Mouse (Mus musculus) forebrain, embryonic 16.5 days (tissue): ENCODE measurements around the gene Espnl. TPM values are rescaled to one million over a fixed set of nuclear protein-coding genes. Genes with fewer than 3 reads are reported as not detected.

Source experiments
- ATAC-seq: fragments of 200-750 bp; cut with Nextera tagmentation; 2 replicates; pipeline ENCODE4 v1.8.0; 2017; ENCODE audit warnings: mild to moderate bottlenecking, moderate library complexity
- H3K27ac ChIP-seq: fragments of 300-500 bp; sonication (generic); 2 replicates; pipeline ENCODE4 v1.5.1; 2014; ENCODE audit warnings: low read length, control low read depth
- H3K27me3 ChIP-seq: fragments of 300-500 bp; sonication (generic); replicated peaks from 2 replicates; pipeline ENCODE4 v1.6.1; 2014; ENCODE audit warnings: low read length; ENCODE audit not compliant: control insufficient read depth, insufficient read depth
- H3K36me3 ChIP-seq: fragments of 300-500 bp; sonication (generic); 2 replicates; pipeline ENCODE4 v1.6.1; 2014; ENCODE audit not compliant: control insufficient read depth, insufficient read depth
- H3K4me1 ChIP-seq: fragments of 300-500 bp; sonication (generic); replicated peaks from 2 replicates; pipeline ENCODE4 v1.6.1; 2014; ENCODE audit warnings: low read length; ENCODE audit not compliant: control insufficient read depth, insufficient read depth
- H3K4me2 ChIP-seq: fragments of 300-500 bp; sonication (generic); 2 replicates; pipeline ENCODE4 v1.6.1; 2014; ENCODE audit warnings: mild to moderate bottlenecking, low read length, control low read depth
- H3K4me3 ChIP-seq: fragments of 300-500 bp; sonication (generic); replicated peaks from 2 replicates; pipeline ENCODE4 v1.5.1; 2014; ENCODE audit warnings: mild to moderate bottlenecking, low read length, control low read depth
- H3K9ac ChIP-seq: fragments of 300-500 bp; sonication (generic); replicated peaks from 2 replicates; pipeline ENCODE4 v1.6.1; 2014; ENCODE audit warnings: low read depth, low read length, control low read depth
- H3K9me3 ChIP-seq: fragments of 300-500 bp; sonication (generic); 2 replicates; pipeline ENCODE4 v1.6.1; 2016; ENCODE audit warnings: low read length; ENCODE audit not compliant: control insufficient read depth
- WGBS: fragments of 180-500 bp; shearing (Covaris S2); extraction: QIAGEN DNeasy Blood & Tissue Kit; methylation state at CpG from one replicate; pipeline ENCODE4 v1.1.7; 2014; 5-methylcytosine and 5-hydroxymethylcytosine counted together
- polyA plus RNA-seq: library from polyadenylated mRNA; unstranded; fragments of >200 nt; fragmentation: Nextera tagmentation; extraction: Ambion mirVana; gene quantifications from 2 replicates; pipeline ENCODE4 v1.2.1, GENCODE M21; 2015

Espnl gene
- polyA plus RNA-seq, 1 experiment from 2014 or later: 0.08 TPM

DNA sequence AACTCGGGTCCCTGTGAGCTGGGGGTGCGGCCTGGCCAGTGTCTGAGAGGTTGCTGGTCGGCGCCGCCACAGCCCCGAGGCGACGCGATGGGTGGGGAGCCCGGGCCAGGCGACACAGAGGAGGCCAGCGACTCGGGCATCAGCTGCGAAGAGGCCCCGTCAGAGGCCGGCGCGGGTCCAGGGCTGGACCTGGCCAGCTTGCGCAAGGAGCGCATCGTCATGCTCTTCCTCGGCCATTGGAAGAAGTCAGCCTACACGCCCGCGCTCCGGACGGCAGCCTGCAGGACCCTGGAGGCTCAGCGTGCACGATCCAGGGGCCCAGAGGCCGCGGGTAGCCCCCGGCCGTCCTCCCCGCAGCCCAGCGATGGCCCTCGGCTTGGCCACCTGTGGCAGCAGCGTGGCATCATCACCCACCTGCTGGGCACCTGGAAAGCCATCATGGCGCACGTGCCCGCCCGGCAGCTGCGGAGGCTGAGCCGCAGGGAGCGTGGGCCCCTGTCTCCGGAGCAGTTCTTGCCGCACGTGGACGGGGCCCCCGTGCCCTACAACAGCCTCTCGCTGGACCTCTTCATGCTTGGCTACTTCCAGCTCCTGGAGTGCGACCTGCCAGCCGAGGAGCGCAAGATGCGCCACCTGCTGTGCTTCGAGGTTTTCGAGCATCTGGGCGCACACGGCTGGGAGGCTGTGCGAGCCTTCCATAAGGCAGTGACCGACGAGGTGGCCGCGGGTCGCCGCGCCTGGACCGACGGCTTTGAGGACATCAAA lies 23.2 kb downstream of the Espnl start:
- peak overlapping the region; percentile 32 for H3K4me3 ChIP-seq
- WGBS: 4% methylated on average over 68 of the region's 68 CpGs
- H3K4me2 ChIP-seq: peak overlapping the region; percentile 48
- H3K27me3 ChIP-seq: peaks cover 34% of the 10 kb centered on the region
- peaks cover 8% of the 10 kb centered on the region for H3K4me1 ChIP-seq
- no peaks in the 10 kb centered on the region for H3K36me3 ChIP-seq
- H3K27ac ChIP-seq: no peak overlapping the region
- no peak for ATAC-seq
- H3K9ac ChIP-seq: peak overlapping the region; percentile 35
- no peaks in the 10 kb centered on the region for H3K9me3 ChIP-seq

DNA sequence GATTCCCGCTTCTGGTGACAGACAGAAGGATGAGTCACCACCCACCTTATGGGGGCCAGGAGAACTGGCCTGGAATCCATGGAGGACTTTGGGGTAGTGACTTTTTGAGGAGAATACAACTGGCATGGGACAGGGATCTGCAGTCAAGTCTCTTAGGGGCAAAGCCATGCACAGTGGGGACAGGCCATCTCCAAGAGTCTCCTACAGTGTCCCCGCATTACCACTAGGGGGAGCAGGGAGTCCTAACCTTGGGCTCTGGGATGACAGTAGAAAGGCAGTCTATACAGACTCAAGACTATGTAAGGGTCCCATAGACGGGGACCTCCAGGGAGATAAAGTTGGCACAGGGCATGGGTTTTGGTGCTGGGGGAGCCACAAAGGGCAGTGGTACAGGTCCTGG lies 25.0 kb downstream of the Espnl start:
- 35% methylated on average over 3 of the region's 3 CpGs for WGBS
- no peak overlapping the region for H3K27ac ChIP-seq
- peaks cover 8% of the 10 kb centered on the region for H3K4me1 ChIP-seq
- peak; percentile 79 for ATAC-seq
- no peak overlapping the region for H3K4me2 ChIP-seq
- H3K9me3 ChIP-seq: no peaks in the 10 kb centered on the region
- peaks cover 34% of the 10 kb centered on the region for H3K27me3 ChIP-seq
- H3K4me3 ChIP-seq: no peak overlapping the region
- no peak overlapping the region for H3K9ac ChIP-seq
- no peaks in the 10 kb centered on the region for H3K36me3 ChIP-seq

DNA sequence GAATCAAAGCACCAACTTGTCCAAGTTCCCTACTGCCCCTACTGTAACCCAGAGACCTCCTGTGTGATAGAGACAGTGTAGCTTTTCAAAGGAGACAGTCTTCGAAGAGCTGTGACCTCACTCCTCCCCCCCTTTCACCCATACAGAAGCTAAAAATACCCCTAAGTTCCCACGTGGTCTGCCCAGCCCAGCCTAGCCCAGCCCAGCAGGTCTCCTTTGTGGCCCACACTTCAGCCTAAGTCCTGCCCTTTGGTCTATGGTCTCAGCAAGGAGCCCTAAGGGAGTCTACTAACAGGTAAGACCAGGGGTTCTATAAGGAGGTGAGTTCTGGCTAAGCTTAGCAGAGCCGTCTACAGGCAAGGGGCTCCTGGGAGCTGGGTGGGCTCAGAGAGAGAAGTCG lies 29.0 kb downstream of the Espnl start, which contains the start of gene Klhl30:
Gene Klhl30, plus strand, starts transcription at position 176 of the 400 bp plus-strand sequence.
- Histone ChIP-seq H3K4me3 (no peak within 1 kb of the TSS), H3K27ac (no peak within 1 kb of the TSS), H3K36me3 (no peaks in the 10 kb centered on the region), H3K27me3 (peaks cover 8% of the 10 kb centered on the region; the same call in 1 of the 2 replicates), H3K9me3 (no peaks in the 10 kb centered on the region), H3K4me2 (no peak within 1 kb of the TSS), H3K4me1 (no peaks in the 10 kb centered on the region), H3K9ac (no peak within 1 kb of the TSS)
- no peak for ATAC-seq
- 59% methylated on average over 4 of the region's 4 CpGs for WGBS

DNA sequence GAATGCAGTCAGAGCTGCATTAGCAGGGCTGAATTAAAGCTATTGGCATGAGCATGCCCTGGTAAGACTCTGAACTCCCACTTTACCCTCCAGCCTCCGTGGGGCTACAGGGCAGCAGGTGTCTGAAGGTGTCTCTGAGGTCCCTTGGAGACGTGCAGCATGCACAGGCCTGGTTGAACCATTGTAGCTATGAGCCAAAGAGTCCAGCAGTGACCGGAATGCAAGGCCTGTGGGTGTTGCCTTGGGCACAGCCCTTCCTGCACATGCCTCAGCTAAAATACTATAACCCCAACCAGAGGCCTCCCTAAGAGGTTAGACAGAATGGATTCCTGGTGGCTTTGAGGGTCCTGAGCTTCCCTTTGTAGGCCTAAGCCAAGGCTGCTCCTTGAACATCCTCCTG lies 29.4 kb downstream of the Espnl start:
- peaks cover 4% of the 10 kb centered on the region; the same call in 1 of the 2 replicates for H3K27me3 ChIP-seq
- no peak overlapping the region for H3K9ac ChIP-seq
- H3K4me2 ChIP-seq: no peak overlapping the region
- 85% methylated on average over 3 of the region's 3 CpGs for WGBS
- H3K4me1 ChIP-seq: no peaks in the 10 kb centered on the region
- no peak overlapping the region for H3K4me3 ChIP-seq
- H3K27ac ChIP-seq: no peak overlapping the region
- H3K9me3 ChIP-seq: no peaks in the 10 kb centered on the region
- H3K36me3 ChIP-seq: no peaks in the 10 kb centered on the region
- ATAC-seq: no peak

DNA sequence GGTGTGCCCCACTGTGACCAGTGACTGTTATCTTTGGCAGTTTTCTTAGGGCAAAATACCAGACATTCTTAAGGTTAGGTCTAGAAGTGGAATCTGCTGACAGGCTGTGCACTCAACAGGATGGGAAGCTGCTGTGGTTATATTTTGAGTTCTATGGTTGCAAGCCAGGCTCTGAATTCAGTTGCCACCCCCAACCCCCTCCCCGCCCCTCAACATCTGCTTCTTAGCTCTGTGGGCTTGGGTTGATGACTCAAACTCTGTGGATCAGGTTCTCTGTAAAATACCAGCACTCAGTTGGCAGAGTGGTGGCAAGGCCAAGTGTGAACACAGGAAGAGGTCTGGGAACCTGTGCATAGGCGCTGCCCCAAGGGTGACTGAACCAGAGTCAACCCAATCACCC lies 30.4 kb downstream of the Espnl start:
- 91% methylated on average over 2 of the region's 2 CpGs for WGBS
- no peak for ATAC-seq

DNA sequence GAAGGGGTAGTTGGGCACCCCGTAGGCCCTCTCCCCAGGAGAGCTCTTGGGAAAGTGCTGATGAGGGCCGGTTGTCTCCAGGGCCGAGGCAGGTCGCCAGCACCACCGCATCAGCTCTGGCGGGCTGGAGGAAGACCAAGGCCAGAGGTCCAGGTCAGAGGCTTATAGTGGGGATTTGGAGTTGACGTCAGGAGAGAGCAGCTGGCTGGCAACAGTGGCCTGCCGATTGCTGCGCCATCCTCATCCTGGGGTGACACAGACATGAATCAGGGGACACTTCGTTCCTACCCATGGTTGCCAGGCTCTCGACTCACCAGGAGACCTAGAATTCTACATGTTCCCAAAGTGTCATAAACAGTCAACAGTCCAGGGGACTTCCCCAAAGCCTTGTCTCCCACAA lies 34.2 kb downstream of the Espnl start:
- Histone ChIP-seq H3K27me3 (no peaks in the 10 kb centered on the region), H3K9ac (no peak overlapping the region), H3K4me1 (no peaks in the 10 kb centered on the region), H3K4me3 (no peak overlapping the region), H3K9me3 (no peaks in the 10 kb centered on the region), H3K36me3 (no peaks in the 10 kb centered on the region), H3K27ac (no peak overlapping the region), H3K4me2 (no peak overlapping the region)
- 85% methylated on average over 11 of the region's 11 CpGs for WGBS
- no peak for ATAC-seq

More for the DNA sequence above, 30.4 kb downstream of the Espnl start:
- Histone ChIP-seq H3K27ac (no peak overlapping the region), H3K4me2 (no peak overlapping the region), H3K4me3 (no peak overlapping the region), H3K4me1 (no peaks in the 10 kb centered on the region), H3K9me3 (no peaks in the 10 kb centered on the region), H3K36me3 (no peaks in the 10 kb centered on the region), H3K9ac (no peak overlapping the region), H3K27me3 (no peaks in the 10 kb centered on the region)

DNA sequence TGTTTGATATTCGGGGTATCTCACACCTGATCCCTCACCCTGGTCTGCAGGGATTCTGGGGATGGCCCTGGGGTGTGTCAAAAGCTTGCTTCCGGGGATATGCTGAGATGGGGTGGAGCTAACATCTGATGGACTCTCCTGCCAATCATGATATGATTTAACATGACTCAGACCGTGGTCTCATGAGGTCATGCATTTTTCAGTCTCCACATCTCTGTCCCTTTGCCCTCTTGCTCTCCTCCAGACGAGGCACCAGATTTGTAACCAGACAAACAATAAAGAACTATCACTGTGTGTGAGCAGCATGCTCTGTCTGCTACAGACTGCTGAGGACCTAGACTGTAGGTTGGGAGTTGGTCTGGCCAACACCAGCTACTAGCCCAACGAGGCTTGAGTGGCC lies 40.2 kb downstream of the Espnl start:
- WGBS: 79% methylated on average over 5 of the region's 5 CpGs
- ATAC-seq: no peak
- Histone ChIP-seq H3K27ac (no peak overlapping the region), H3K4me2 (no peak overlapping the region), H3K4me1 (peaks cover 9% of the 10 kb centered on the region), H3K9ac (no peak overlapping the region), H3K27me3 (peaks cover 6% of the 10 kb centered on the region), H3K4me3 (no peak overlapping the region), H3K9me3 (no peaks in the 10 kb centered on the region), H3K36me3 (no peaks in the 10 kb centered on the region)

DNA sequence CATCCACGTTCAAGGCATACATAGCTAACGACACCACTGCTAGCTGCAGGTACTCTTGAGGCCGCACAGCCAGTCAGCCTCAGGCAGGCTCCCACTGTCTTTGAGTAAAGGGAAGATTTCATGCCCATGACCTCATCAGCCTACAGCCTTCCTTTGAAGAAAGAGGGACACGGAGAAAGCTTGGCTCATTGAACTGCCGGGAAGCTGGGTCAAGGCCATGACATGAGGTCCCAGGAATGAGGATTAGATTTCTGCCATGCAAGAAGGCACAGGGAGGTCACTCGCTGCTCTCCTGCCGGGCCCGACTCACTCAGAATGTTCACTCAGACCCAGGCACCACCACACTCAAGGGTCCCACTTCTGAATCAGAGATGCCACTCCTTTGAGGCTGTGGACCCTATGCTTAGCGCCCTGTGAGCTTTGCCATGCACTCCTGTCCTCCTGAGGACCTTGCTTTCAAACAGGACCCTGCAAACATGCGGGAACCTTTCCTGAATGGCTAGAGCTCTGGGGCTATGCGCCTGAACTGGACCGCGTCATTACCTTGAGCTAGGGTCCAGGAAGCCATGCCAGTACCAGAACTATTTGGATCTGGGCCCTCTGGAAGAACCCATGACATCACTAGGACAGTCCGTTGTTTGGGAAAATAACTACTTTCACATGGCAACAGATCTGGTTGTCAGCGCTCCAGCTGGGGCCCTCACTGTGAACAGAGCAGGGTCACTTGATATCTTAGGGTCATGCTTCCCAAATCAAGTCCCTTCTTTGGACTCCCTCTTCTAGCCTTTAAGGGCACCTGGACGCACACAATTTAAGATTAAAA lies 43.2 kb downstream of the Espnl start:
- ATAC-seq: no peak
- no peaks in the 10 kb centered on the region for H3K9me3 ChIP-seq
- H3K27me3 ChIP-seq: peaks cover 6% of the 10 kb centered on the region
- no peak overlapping the region for H3K27ac ChIP-seq
- peaks cover 9% of the 10 kb centered on the region for H3K4me1 ChIP-seq
- peaks cover under 1% of the 10 kb centered on the region; the same call in 1 of the 2 replicates for H3K36me3 ChIP-seq
- WGBS: 94% methylated on average over 16 of the region's 16 CpGs
- H3K4me2 ChIP-seq: no peak overlapping the region
- no peak overlapping the region for H3K4me3 ChIP-seq
- H3K9ac ChIP-seq: no peak overlapping the region

DNA sequence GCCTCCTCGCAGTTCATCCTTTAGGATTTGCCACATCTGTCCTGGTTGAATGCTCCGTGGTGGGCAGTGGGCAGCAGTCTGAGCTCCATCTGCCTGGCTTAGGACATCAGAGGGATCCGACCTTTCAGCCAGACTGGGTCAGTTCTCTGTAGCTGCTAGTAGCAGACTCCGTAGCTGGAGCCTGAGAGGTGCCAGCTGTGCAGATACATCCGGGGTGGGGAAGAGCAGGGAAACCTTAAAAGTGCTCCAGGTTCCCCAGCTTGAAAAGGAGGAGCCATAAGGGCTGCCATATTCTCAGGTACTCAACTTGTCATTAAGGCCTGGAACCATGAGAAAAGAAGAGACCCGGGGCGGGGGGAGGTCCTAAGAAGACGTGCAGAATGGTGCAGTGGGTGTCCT lies 43.9 kb downstream of the Espnl start:
- Histone ChIP-seq H3K36me3 (peaks cover 4% of the 10 kb centered on the region; the same call in 1 of the 2 replicates), H3K27ac (no peak overlapping the region), H3K9me3 (no peaks in the 10 kb centered on the region), H3K9ac (no peak overlapping the region), H3K4me2 (peak overlapping the region; percentile 65), H3K4me1 (peaks cover 9% of the 10 kb centered on the region), H3K4me3 (peak overlapping the region; percentile 43), H3K27me3 (peaks cover 6% of the 10 kb centered on the region)
- WGBS: 37% methylated on average over 8 of the region's 8 CpGs
- ATAC-seq: no peak
